Mouse (Mus musculus) ES-E14 (cell line): ENCODE results near the gene Nyap1.

Experiments
- CHD2 ChIP-seq: IDR thresholded peaks from 2 replicates; pipeline ENCODE4 v1.6.1; 2014; ENCODE audit warnings: mild to moderate bottlenecking, low read depth, low read length, inconsistent platforms
- HCFC1 ChIP-seq: IDR thresholded peaks from 2 replicates; pipeline ENCODE4 v1.6.1; 2012; ENCODE audit warnings: low read length, inconsistent platforms, borderline replicate concordance; ENCODE audit not compliant: insufficient read depth
- ZC3H11A ChIP-seq: IDR thresholded peaks from 2 replicates; pipeline ENCODE4 v1.6.1; 2012; ENCODE audit warnings: low read depth, mild to moderate bottlenecking, inconsistent platforms, low read length, borderline replicate concordance

GRCm38 (mm10) chr5:137684294-137685123 is 56.9 kb downstream of the Nyap1 start, which contains the start of gene Agfg2:
- TF ChIP-seq CHD2 (no peak; the same call in 1 of the 2 replicates), HCFC1 (no peak), ZC3H11A (no peak)
